Mouse (Mus musculus) G1E (cell line): ENCODE data around the gene Nell1.

ENCODE experiments used
- CTCF ChIP-seq: IDR thresholded peaks from 2 replicates; pipeline ENCODE4 v1.5.1; 2012; ENCODE audit warnings: low read depth, low read length, inconsistent platforms, mixed read lengths
- GATA2 ChIP-seq: IDR thresholded peaks from 2 replicates; pipeline ENCODE4 v1.6.1; 2012; ENCODE audit warnings: low read depth, low read length, inconsistent platforms, borderline replicate concordance
- POLR2AphosphoS5 ChIP-seq: IDR thresholded peaks from 2 replicates; pipeline ENCODE4 v1.6.1; 2012; ENCODE audit warnings: low read depth, low read length, inconsistent platforms; ENCODE audit not compliant: insufficient replicate concordance
- TAL1 ChIP-seq: conservative IDR thresholded peaks from 2 replicates; pipeline ENCODE4 v1.6.1; 2012; ENCODE audit warnings: low read depth, low read length, inconsistent platforms, mixed read lengths

DNA sequence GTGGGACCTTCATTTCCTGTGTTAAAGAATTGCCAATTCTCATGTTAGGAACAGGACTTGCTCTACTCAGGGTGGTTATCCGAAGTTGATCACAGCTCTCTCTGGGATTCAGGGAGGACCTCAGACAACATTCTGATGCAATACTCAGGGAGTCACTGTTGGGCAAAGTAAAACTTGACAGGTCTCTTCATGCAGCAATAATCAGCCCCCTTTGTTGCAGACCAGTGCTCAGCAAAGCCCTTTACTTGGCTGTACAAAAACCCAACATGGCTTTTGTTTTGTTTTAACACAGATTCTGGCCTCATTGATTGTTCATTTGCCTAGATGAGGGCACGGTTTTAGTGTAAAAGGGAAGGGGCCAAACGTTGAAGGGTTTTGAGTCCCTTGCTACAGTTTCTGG is 750.5 kb downstream of the Nell1 start:
- TF ChIP-seq CTCF (no peak), GATA2 (no peak), POLR2AphosphoS5 (no peak), TAL1 (no peak)
